8 mouse cellular contexts compared by ENCODE assay signal in the genomic region with DNA sequence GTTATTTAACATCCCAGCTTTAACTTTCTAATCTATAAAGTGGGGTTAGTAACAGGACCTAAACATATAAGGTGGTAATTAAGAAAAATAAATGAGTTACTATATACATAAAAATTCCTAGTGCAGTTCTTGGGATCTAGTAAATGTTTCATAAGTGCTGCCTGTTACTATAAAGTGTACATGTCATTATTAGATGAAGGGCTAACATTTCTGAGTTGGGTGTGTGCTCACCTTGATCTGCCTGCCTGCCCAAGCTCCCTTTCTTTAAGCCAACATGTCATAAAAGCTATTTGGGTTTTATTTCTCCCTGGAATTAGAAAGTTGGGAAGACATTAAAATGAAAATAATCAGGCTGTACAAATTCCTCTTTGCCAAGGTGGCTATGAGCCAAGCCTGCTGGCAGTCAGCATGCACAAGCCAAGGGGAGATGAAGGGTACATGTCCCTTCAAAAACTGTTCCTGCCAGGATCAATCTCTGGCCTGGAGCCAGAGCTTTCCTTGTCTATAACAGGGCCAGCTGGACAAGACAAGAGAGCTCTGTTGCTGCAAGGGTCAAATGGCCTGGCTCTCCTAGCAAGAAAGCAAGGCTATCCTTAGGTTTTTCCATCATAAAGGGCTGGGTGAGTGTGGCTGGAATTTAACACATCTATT. TPM values are rescaled to one million over a fixed set of nuclear protein-coding genes. Genes with fewer than 3 reads are reported as not detected.
DNase-seq lines count a peak whose midpoint lies in the region; ATAC-seq and TF ChIP-seq lines count a peak whose summit lies in the region.

No protein-coding gene starts in this region.

- H3K4me2 ChIP-seq in hindbrain, postnatal 0 days (ENCODE audit: low read depth, low read length): no peak overlapping the region

- H3K36me3 ChIP-seq in hindbrain, postnatal 0 days (ENCODE audit: insufficient read depth, low read length): no peaks in the 10 kb centered on the region

- no peak overlapping the region for H3K4me3 ChIP-seq in hindbrain, postnatal 0 days (ENCODE audit: low read length)

- no peaks in the 10 kb centered on the region for H3K9me3 ChIP-seq in hindbrain, postnatal 0 days (ENCODE audit: low read length)

- H3K27ac ChIP-seq in hindbrain, postnatal 0 days: peak overlapping the region; percentile 75

- H3K9ac ChIP-seq in hindbrain, postnatal 0 days (replicated peaks; ENCODE audit: low read length): no peak overlapping the region

- no peaks in the 10 kb centered on the region for H3K27me3 ChIP-seq in hindbrain, postnatal 0 days (ENCODE audit: insufficient read depth, low read length)

- intact Hi-C loops in gastrocnemius, postnatal 36 days (cut with DNase I): no loop called here
- intact Hi-C loops in left cerebral cortex, postnatal 10 days (cut with DNase I): no loop called here

- DNase-seq in gastrocnemius, adult 18-20 months (ENCODE audit: low spot score): peak; percentile 37
- no peak for DNase-seq in gastrocnemius, postnatal 36 days
- DNase-seq in adrenal gland, postnatal 10 days: peak; percentile 78
- peak; percentile 81 for DNase-seq in fat pad, adult 2 months (ENCODE audit: extremely low read depth, low read depth, low spot score)
- DNase-seq in hindbrain, postnatal 0 days (ENCODE audit: low spot score): peak; percentile 88
- peak; percentile 61 to 67 for DNase-seq in left cerebral cortex, postnatal 10 days (ENCODE audit: extremely low spot score in 1 of 2, low spot score in 2 of 2)
- DNase-seq in natural killer cell, adult 2 months (ENCODE audit: low spot score in 2 of 2): no peak
- no peak for DNase-seq in embryo, embryonic 11 days

- ATAC-seq in hindbrain, postnatal 0 days: peak; percentile 86

- peaks cover 24% of the 10 kb centered on the region for H3K4me1 ChIP-seq in hindbrain, postnatal 0 days (ENCODE audit: insufficient read depth, low read length)

- TF ChIP-seq CTCF in hindbrain, postnatal 0 days (IDR thresholded peaks at IDR 0.05; ENCODE audit: low read depth): no peak

RNA-seq across cellular contexts. Expression of a gene that starts 59.9 kb away (rescaled TPM):
- total RNA-seq in gastrocnemius, adult 18-20 months (2021): 10 to 100 TPM; 61.6 to 71.1 TPM
- total RNA-seq in gastrocnemius, postnatal 36 days (2021): 10 to 100 TPM; 50.5 to 52.6 TPM
- 10 to 100 TPM; 31.0 to 43.6 TPM for total RNA-seq in adrenal gland, postnatal 10 days (2021)
- total RNA-seq in hindbrain, postnatal 0 days (2014; rRNA removed): 28.8 and 39.2 TPM in 2 replicates
- 9.6 and 9.7 TPM in 2 replicates for polyA plus RNA-seq in hindbrain, postnatal 0 days (2015; fragmentation: Nextera tagmentation; extraction: Ambion mirVana)
- 10 to 100 TPM; 47.2 to 48.0 TPM for total RNA-seq in left cerebral cortex, postnatal 10 days (2021)

Comparison
In these comparisons a context has a peak if more than half of its experiments do, and no peak if none do; other contexts are left out.
1. DNase-seq: peak in gastrocnemius, adult 18-20 months (single experiment), adrenal gland, postnatal 10 days (single experiment), fat pad, adult 2 months (single experiment), hindbrain, postnatal 0 days (single experiment) and left cerebral cortex, postnatal 10 days (2 of 2); none in gastrocnemius, postnatal 36 days (0 of 2), natural killer cell, adult 2 months (0 of 2) and embryo, embryonic 11 days (single experiment).